Mouse (Mus musculus) MEL (cell line): ENCODE data around the gene Aff1. TPM values are rescaled to one million over a fixed set of nuclear protein-coding genes. Genes with fewer than 3 reads are reported as not detected.

Experiments
- DNase-seq: peaks from one replicate; pipeline ENCODE4 v3.0.0; 2011; ENCODE audit warnings: low read depth, low spot score
- H3K27ac ChIP-seq: 2 replicates; pipeline ENCODE4 v1.5.1; 2012; ENCODE audit warnings: low read depth, mild to moderate bottlenecking, control low read depth, low read length, moderate library complexity; ENCODE audit not compliant: control insufficient read depth
- H3K27me3 ChIP-seq, 2 experiments: fragments of 150-350 bp in 1 of 2; sonication (generic) in 1 of 2; 2 replicates each; pipeline ENCODE4 v1.6.1; 2012; ENCODE audit warnings: low read length in 2 of 2, mild to moderate bottlenecking in 2 of 2, improper control_type of control experiment in 1 of 2, moderate library complexity in 1 of 2; ENCODE audit not compliant: insufficient read depth in 2 of 2, control insufficient read depth in 1 of 2
- H3K36me3 ChIP-seq, 2 experiments: 2 replicates each; pipeline ENCODE4 v1.6.1; 2012 to 2014; ENCODE audit warnings: low read length in 2 of 2, improper control_type of control experiment in 1 of 2, inconsistent platforms in 1 of 2, mild to moderate bottlenecking in 1 of 2; ENCODE audit not compliant: insufficient read depth in 2 of 2, control insufficient read depth in 1 of 2
- H3K4me1 ChIP-seq, 2 experiments: fragments of 150-350 bp in 1 of 2; sonication (generic) in 1 of 2; 2 replicates each; pipeline ENCODE4 v1.6.1; 2012; ENCODE audit warnings: low read length in 2 of 2, improper control_type of control experiment in 1 of 2, mild to moderate bottlenecking in 1 of 2; ENCODE audit not compliant: insufficient read depth in 2 of 2, control insufficient read depth in 1 of 2
- H3K4me3 ChIP-seq, 2 experiments: fragments of 150-350 bp in 1 of 2; sonication (generic) in 1 of 2; 2 replicates each; pipeline ENCODE4 v1.5.1; 2012; ENCODE audit warnings: low read depth in 2 of 2, low read length in 2 of 2, mild to moderate bottlenecking in 2 of 2, moderate library complexity in 2 of 2, control low read depth in 1 of 2, improper control_type of control experiment in 1 of 2; ENCODE audit not compliant: control insufficient read depth in 1 of 2, insufficient read depth in 1 of 2
- H3K79me2 ChIP-seq: 2 replicates; pipeline ENCODE4 v1.6.1; 2012; ENCODE audit warnings: mild to moderate bottlenecking, low read length, moderate library complexity; ENCODE audit not compliant: control insufficient read depth, poor library complexity, insufficient read depth
- H3K9ac ChIP-seq: 2 replicates; pipeline ENCODE4 v1.6.1; 2012; ENCODE audit warnings: low read depth, mild to moderate bottlenecking, control low read depth, low read length, moderate library complexity; ENCODE audit not compliant: control insufficient read depth, poor library complexity, severe bottlenecking
- H3K9me3 ChIP-seq: fragments of 150-350 bp; sonication (generic); replicated peaks from 2 replicates; pipeline ENCODE4 v1.6.1; 2012; ENCODE audit warnings: mild to moderate bottlenecking, low read length, improper control_type of control experiment, moderate library complexity; ENCODE audit not compliant: insufficient read depth
- BHLHE40 ChIP-seq: IDR thresholded peaks from 2 replicates; pipeline ENCODE4 v1.6.1; 2012; ENCODE audit warnings: low read depth, mild to moderate bottlenecking, inconsistent platforms, low read length, improper control_type of control experiment, borderline replicate concordance
- CHD2 ChIP-seq: IDR thresholded peaks from 2 replicates; pipeline ENCODE4 v1.6.1; 2011; ENCODE audit warnings: low read length, improper control_type of control experiment
- ELF1 ChIP-seq: IDR thresholded peaks from 2 replicates; pipeline ENCODE4 v1.6.1; 2014; ENCODE audit warnings: low read depth, mild to moderate bottlenecking, inconsistent platforms, low read length, improper control_type of control experiment, moderate library complexity
- EP300 ChIP-seq, 2 experiments: IDR thresholded peaks; 2 replicates each; pipeline ENCODE4 v1.6.1; 2011; ENCODE audit warnings: improper control_type of control experiment in 2 of 2, low read length in 2 of 2, low read depth in 1 of 2, mild to moderate bottlenecking in 1 of 2
- ETS1 ChIP-seq: IDR thresholded peaks from 2 replicates; pipeline ENCODE4 v1.6.1; 2012; ENCODE audit warnings: low read depth, mild to moderate bottlenecking, inconsistent platforms, low read length, improper control_type of control experiment, moderate library complexity
- GATA1 ChIP-seq: IDR thresholded peaks from 2 replicates; pipeline ENCODE4 v1.6.1; 2011; ENCODE audit warnings: low read depth, low read length, improper control_type of control experiment
- RCOR1 ChIP-seq: IDR thresholded peaks from 2 replicates; pipeline ENCODE4 v1.6.1; 2012; ENCODE audit warnings: low read depth, mild to moderate bottlenecking, inconsistent platforms, low read length, improper control_type of control experiment
- SIN3A ChIP-seq: IDR thresholded peaks from 2 replicates; pipeline ENCODE4 v1.6.1; 2012; ENCODE audit warnings: low read length, improper control_type of control experiment, inconsistent platforms
- TAL1 ChIP-seq: IDR thresholded peaks from 2 replicates; pipeline ENCODE4 v1.6.1; 2012; ENCODE audit warnings: mild to moderate bottlenecking, inconsistent platforms, low read length, moderate library complexity, mixed read lengths
- TCF12 ChIP-seq: IDR thresholded peaks from 2 replicates; pipeline ENCODE4 v1.6.1; 2014; ENCODE audit warnings: low read depth, mild to moderate bottlenecking, inconsistent platforms, low read length, improper control_type of control experiment, moderate library complexity
- ZNF384 ChIP-seq: IDR thresholded peaks from 2 replicates; pipeline ENCODE4 v1.6.1; 2012; ENCODE audit warnings: low read depth, mild to moderate bottlenecking, inconsistent platforms, low read length, improper control_type of control experiment
- polyA plus RNA-seq, 2 experiments: library from polyadenylated mRNA; stranded (reverse) in 1 of 2; unstranded in 1 of 2; fragments of >175 nt in 1 of 2; fragments of >200 nt in 1 of 2; gene quantifications; 2 replicates each; pipeline versions ENCODE4 v1.2.1 to v1.2.4; 2012; ENCODE audit warnings: low replicate concordance in 2 of 2, low read depth in 1 of 2; ENCODE audit not compliant: insufficient read length in 2 of 2, insufficient read depth in 1 of 2, missing spikeins in 1 of 2
- total RNA-seq: library from RNA; depleted of rRNA; stranded (reverse); fragments of 300-350 nt; gene quantifications from 2 replicates; pipeline ENCODE4 v1.2.3, GENCODE M21; 2012

The Aff1 gene
- total and polyA plus RNA-seq, 3 experiments, result 5.4 to 13.4 TPM; not detected in 1

DNA sequence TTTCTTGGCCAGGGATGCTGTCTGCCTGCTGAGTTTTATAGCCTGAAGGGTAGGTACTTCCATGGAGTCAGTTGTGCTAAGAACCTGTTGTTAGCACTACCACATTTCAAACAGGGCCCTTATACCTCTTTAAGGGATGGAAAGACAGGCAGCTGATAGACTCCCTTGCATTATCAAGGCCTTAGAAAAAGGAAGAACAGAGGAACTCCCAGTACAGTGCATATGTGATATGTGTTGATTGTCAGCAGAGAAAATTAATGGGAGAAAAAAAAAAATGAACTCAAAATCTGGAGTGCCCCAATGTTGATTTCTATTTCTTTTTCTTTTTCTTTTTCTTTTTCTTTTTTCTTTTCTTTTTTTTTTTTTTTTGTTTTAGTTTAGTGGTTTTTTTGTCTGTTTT is 56.2 kb downstream of the Aff1 start:
- Histone ChIP-seq H3K4me3 (no peak overlapping the region), H3K9ac (no peak overlapping the region), H3K9me3 (no peaks in the 10 kb centered on the region), H3K79me2 (peaks cover 2% of the 10 kb centered on the region; the same call in 1 of the 2 replicates), H3K27ac (no peak overlapping the region), H3K36me3 (peaks cover 0 to 27% of the 10 kb centered on the region in 2 experiments; a peak in 2 of 4 replicates), H3K27me3 (no peaks in the 10 kb centered on the region), H3K4me1 (peaks cover 9 to 38% of the 10 kb centered on the region in 2 experiments)
- peak; percentile 48 for DNase-seq
- TF ChIP-seq ZNF384 (peak; percentile 87), EP300 (IDR thresholded peaks at IDR 0.05; ENCODE audit: low read depth in 1 of 2, low read length in 2 of 2) (peak in 1 of 2 experiments; percentile 35; a peak in 2 of 4 replicates), SIN3A (peak; percentile 32; the same call in 1 of the 2 replicates), ETS1 (peak; percentile 33; the same call in 1 of the 2 replicates), RCOR1 (no peak), ELF1 (no peak), GATA1 (peak; percentile 54), CHD2 (no peak)

DNA sequence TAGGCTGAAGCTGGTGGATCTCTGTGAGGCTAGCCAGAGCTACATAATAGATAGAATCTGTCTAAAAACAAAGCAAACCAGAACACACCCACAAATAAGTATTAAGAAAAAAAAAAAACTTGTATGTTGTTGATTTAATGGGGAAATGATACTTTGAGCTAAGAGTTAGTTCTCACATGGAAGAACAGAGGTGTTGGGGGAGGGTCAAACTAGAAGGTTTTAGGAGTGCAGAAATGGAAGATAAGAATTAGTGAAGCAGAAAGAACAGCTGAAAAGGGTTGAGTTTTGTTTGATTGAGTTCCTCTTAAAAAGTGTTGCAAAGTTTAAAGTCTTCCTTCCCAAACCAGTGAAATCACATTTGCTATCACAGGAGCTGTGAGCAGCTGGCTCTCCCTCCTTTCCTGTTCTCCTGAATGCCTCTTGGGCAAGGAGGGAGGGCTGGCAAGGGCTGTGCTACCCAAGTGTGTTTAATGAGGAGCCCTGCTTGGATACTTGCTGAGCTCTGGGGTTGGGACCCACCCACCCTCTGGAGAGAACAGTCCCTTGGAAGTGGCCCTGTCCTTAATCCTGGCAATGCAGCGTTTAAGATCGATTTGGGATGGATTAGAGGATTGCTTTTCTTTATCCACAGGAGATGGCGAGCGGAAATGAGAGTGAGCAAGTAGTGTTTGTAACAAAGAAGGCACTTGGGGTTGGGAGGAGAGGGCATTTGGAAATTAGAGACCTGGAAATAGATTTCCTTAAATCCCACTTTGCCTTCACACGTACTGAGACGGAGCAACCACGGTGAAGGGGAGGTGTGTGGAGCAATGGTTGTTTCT is 57.5 kb downstream of the Aff1 start:
- no peaks in the 10 kb centered on the region for H3K27me3 ChIP-seq
- DNase-seq, result peak; percentile 57
- TF ChIP-seq GATA1, result peak; percentile 43
- peak; percentile 75 for TF ChIP-seq ETS1
- 0 out of 2 replicates have a peak, but pooled peaks have one; percentile 9 for TF ChIP-seq TCF12
- TF ChIP-seq SIN3A, result peak; percentile 58; the same call in 1 of the 2 replicates
- TF ChIP-seq TAL1, result no peak
- TF ChIP-seq EP300 (IDR thresholded peaks at IDR 0.05; ENCODE audit: low read depth in 1 of 2, low read length in 2 of 2), result peak; percentile 25 to 44; a peak in 1 of 4 replicates
- peak; percentile 41; the same call in 1 of the 2 replicates for TF ChIP-seq ZNF384
- TF ChIP-seq BHLHE40, result no peak
- 0 out of 2 replicates have a peak, but pooled peaks have one; percentile 8 for TF ChIP-seq RCOR1
- H3K4me1 ChIP-seq, result peaks cover 9 to 38% of the 10 kb centered on the region in 2 experiments
- no peak overlapping the region for H3K27ac ChIP-seq
- peaks cover 0 to 27% of the 10 kb centered on the region in 2 experiments; a peak in 2 of 4 replicates for H3K36me3 ChIP-seq
- H3K9ac ChIP-seq, result no peak overlapping the region
- H3K4me3 ChIP-seq, result no peak overlapping the region
- peaks cover 12% of the 10 kb centered on the region for H3K79me2 ChIP-seq
- no peaks in the 10 kb centered on the region for H3K9me3 ChIP-seq
